Mouse (Mus musculus) neutrophil, adult 83 days (primary cell): ENCODE measurements around the gene Olfr128. TPM values are rescaled to one million over a fixed set of nuclear protein-coding genes. Genes with fewer than 3 reads are reported as not detected.

ENCODE experiments used
- total RNA-seq, 2 experiments: library from RNA; stranded (reverse); gene quantifications; one replicate each; pipeline ENCODE4 v1.2.4; 2023

Olfr128 gene
- total RNA-seq = not detected

DNA sequence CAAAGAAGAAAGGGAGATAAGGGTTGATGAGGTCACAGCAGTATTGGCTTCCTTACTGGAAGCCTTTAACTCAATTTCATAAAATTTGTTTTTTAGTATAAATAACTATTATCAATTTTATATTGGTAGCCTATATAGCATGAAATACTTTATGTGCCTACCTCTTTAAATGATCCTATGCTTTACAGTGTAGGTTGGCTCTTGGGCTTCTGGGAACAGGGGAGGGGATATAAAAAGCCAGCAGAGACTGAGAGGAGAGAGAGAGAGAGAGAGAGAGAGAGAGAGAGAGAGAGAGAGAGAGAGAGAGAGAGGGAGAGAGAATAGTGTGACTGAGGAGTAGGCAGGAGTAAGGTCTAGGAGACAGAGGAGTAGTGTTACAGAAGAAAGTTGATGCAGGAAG is at the start of gene Olfr128:
TSS of gene Olfr128 (plus strand) at position 301 of the 400 bp plus-strand sequence.

DNA sequence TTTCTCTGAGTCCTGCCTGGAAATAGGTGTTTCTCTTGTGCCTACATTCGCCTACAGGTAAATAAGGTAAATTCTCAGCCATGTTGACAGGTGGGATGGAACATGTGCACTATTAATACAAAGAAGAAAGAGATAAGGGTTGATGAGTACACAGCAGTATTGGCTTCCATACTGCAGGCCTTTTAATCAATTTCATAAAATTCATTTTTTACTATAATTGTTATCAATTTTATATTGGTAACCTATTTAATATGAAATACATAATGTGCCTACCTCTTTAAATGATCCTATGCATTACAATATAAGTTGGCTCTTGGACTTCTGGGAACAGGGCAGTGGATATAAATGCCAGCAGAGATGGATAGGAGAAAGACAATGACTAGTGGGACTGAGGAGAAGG is 20.2 kb upstream of the Olfr128 start, which contains the start of gene Olfr127:
TSS of gene Olfr127 (plus strand) at position 301 of the 400 bp plus-strand sequence.

DNA sequence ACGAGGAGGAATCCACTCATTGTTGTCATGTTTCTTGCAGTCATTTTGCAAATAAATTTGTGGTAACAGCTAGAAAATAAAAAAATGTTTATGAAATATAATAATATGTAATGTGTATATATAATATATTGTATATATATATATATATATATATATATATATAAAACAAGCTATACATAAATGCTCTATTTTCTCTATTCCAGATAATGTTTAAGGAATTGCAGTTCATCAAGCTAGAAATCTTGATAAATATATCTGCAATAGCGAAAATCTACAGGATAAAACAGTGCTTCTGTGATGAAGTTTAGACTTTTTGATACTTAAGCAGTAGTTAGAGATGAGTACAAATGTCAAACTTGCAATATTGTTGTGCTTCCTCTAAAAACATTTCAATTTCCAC is 32.6 kb downstream of the Olfr128 start, which contains the start of gene Olfr761:
TSS of gene Olfr761 (minus strand) at position 101 of the 400 bp plus-strand sequence.

Other genes with a start within 250 kb of the Olfr128 start
- gene Olfr119, start 224.0 kb upstream of the Olfr128 start, total RNA-seq = not detected
- not detected for gene Olfr120, start 198.7 kb upstream of the Olfr128 start, total RNA-seq
- not detected for gene Olfr121, start 171.7 kb upstream of the Olfr128 start, total RNA-seq
- gene Olfr122, start 151.9 kb upstream of the Olfr128 start, total RNA-seq = not detected
- not detected for gene Olfr123, start 127.0 kb upstream of the Olfr128 start, total RNA-seq
- gene Olfr124, start 120.7 kb upstream of the Olfr128 start, total RNA-seq = not detected
- not detected for gene Olfr125, start 87.6 kb upstream of the Olfr128 start, total RNA-seq
- gene Olfr126, start 73.1 kb upstream of the Olfr128 start, total RNA-seq = not detected
- not detected for gene Olfr127, start 20.1 kb upstream of the Olfr128 start, total RNA-seq
- not detected for gene Olfr761, start 32.5 kb downstream of the Olfr128 start, total RNA-seq
- gene Olfr129, start 139.5 kb downstream of the Olfr128 start, total RNA-seq = not detected
- gene Olfr130, start 143.4 kb downstream of the Olfr128 start, total RNA-seq = not detected
- gene Olfr131, start 168.1 kb downstream of the Olfr128 start, total RNA-seq = not detected
- gene Olfr132, start 214.0 kb downstream of the Olfr128 start, total RNA-seq = not detected
- gene Olfr133, start 224.7 kb downstream of the Olfr128 start, total RNA-seq = not detected